Mouse (Mus musculus): ENCODE data around the gene Tbc1d10c.
"Not testable (repeated sequence)": the region's sequence is repeated elsewhere in the genome, so short reads cannot be mapped to it uniquely, and the experiment has no call there.

Gene Tbc1d10c

GRCm38 (mm10) chr19:4144550-4145498 lies 46.3 kb downstream of the Tbc1d10c start:
- no peak for DNase-seq (ENCODE audit: low spot score)

- DNase-seq (ENCODE audit: low spot score) = no peak
Measured at GRCm38 (mm10) chr19:4143759-4144268, 47.3 kb downstream of the Tbc1d10c start, which contains the start of gene Cabp4. TSS of gene Cabp4 (minus strand) at chr19:4144033.

GRCm38 (mm10) chr19:4142416-4143173 lies 48.5 kb downstream of the Tbc1d10c start:
- no peak for DNase-seq (ENCODE audit: low spot score)

GRCm38 (mm10) chr19:4140147-4140546 lies 50.9 kb downstream of the Tbc1d10c start:
- no peak for DNase-seq (ENCODE audit: low spot score)

- DNase-seq (ENCODE audit: low spot score) = no peak
Measured at GRCm38 (mm10) chr19:4139446-4139845, 51.6 kb downstream of the Tbc1d10c start, which contains the start of gene Gpr152. TSS of gene Gpr152 (plus strand) at chr19:4139787.

GRCm38 (mm10) chr19:4137913-4138312 lies 53.2 kb downstream of the Tbc1d10c start:
- no peak for DNase-seq (ENCODE audit: low spot score)

GRCm38 (mm10) chr19:4136463-4136862 lies 54.6 kb downstream of the Tbc1d10c start:
- no peak for DNase-seq (ENCODE audit: low spot score)

- DNase-seq (ENCODE audit: low spot score) = not testable (repeated sequence)
Measured at GRCm38 (mm10) chr19:4135963-4136345, 55.1 kb downstream of the Tbc1d10c start.

- DNase-seq (ENCODE audit: low spot score) = not testable (repeated sequence)
Measured at GRCm38 (mm10) chr19:4135229-4135962, 55.7 kb downstream of the Tbc1d10c start.

GRCm38 (mm10) chr19:4134354-4134753 lies 56.7 kb downstream of the Tbc1d10c start:
- no peak for DNase-seq (ENCODE audit: low spot score)
